Mouse (Mus musculus) fibroblast of lung, adult 2 months (primary cell): Measurements from ENCODE around the gene Gm12790.
"Not testable (repeated sequence)": the region's sequence is repeated elsewhere in the genome, so short reads cannot be mapped to it uniquely, and the experiment has no call there.

Source experiments
- DNase-seq: peaks from one replicate; pipeline ENCODE4 v3.0.0-alpha.2; 2011; ENCODE audit warnings: low read depth

Gene Gm12790

DNA sequence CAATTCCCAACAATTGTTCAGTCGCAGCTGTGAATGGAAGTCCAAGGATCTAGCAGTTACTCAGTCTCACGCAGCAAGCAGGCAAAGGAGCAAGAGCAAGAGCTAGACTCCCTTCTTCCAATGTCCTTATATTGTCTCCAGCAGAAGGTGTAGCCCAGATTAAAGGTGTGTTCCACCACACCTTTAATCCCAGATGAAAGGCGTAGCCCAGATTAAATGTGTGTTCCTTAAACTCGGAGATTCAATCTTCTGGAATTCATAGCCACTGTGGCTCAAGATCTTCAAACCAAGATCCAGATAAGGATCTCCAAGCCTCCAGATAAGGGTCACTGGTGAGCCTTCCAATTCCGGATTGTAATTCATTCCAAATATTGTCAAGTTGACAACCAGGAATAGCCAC, at the start of gene Gm12790:
Gene Gm12790 (minus strand): TSS at position 101 of the 400 bp plus-strand sequence.
- DNase-seq, result not testable (repeated sequence)

GRCm38 (mm10) chr4:102026619-102027018, 45.8 kb upstream of the Gm12790 start:
- no peak for DNase-seq

DNA sequence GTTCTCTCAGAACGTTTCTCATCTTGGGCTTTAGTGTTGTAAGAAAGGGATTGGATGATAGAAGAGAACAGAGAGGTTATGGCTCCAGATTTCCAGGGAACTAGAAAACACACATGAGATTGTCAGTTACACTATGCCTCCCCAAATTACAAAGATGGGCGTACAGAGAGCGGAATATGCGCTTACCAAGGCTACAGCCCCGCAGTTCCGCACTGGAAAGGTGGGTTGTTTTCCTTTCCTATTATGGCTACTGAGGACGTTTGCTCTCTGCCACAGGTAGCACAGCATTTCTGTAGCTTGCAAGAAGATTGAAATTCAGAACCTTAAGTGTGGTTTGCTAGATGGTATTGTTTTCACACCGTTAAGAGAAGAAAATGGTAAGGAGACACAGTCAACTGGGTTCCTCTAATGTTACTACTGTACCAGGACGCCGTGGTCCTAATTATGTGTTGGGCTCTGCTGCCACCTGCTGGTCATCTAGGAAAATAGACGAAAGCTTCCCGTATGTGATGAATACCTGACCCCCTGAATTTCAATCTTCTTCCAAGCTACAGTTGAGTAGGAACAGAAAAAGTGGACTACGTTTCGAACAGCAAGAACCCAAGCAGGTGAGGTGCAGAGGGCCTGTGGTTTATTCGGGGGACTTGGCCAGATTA, 17.5 kb upstream of the Gm12790 start:
- DNase-seq, result peak; percentile 13

DNA sequence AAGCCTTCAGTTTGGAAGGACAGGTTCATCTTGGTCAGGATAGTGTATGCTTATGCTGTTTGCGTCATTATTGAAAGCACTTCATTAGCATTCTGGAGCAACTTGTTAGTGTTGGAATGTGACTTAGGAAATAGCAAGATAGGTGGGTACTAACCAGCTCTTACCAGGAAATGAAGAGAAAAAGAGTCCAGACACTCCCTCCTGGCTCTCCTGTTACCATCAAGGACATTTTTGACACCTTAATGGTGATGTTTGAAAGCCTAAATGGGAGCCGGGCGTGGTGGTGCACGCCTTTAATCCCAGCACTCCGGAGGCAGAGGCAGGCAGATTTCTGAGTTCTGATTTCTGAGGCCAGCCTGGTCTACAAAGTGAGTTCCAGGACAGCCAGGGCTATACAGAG, 16.6 kb upstream of the Gm12790 start:
- DNase-seq, result no peak

DNA sequence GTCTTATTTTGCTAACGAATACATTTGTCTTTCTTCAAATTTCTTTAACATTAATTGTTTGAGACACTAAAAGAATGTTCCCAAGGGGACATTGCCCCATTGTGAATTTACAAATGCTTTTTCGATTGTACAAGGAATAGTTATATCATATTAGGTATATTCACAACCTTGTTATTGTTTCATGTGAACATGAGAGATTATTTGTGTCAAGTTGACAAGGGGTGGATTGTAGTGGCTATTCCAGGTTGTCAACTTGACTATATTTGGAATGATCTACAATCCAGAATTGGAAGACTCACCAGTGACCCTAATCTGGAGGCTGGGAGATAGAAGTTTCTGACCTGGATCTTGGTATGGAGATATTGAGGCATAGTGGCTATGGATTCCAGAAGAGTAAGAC, 5.5 kb upstream of the Gm12790 start, which contains the start of gene Gm12789:
Gene Gm12789 (plus strand): TSS at position 301 of the 400 bp plus-strand sequence.
- DNase-seq, result not testable (repeated sequence)

- DNase-seq, result no peak
Measured at GRCm38 (mm10) chr4:101985678-101986077, 4.8 kb upstream of the Gm12790 start.

DNA sequence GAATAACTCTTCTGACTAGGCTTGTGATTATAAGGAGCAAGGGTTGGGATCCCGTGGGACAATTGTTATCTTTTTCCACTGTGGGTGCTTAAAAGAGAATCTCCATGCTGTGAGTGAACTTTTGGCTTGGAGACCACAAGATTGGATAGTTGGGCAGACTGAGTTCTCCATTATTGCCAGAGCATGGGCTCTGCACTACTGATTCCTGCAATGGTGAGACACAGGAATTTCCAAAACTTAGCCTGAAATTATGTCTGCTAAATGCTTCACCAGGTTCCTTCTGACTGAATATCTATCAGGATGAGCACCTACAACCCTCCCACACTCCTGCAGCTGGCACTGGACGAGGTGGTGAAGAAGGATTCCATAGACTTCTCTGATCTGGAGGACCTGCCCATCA, 40.7 kb downstream of the Gm12790 start, which contains the start of gene Gm12794:
Gene Gm12794 (plus strand): TSS at position 301 of the 400 bp plus-strand sequence.
- DNase-seq, result not testable (repeated sequence)
